Mouse (Mus musculus) CH12.LX (cell line): ENCODE results near the gene Acad12. TPM values are rescaled to one million over a fixed set of nuclear protein-coding genes. Genes with fewer than 3 reads are reported as not detected.

Experiments used
- DNase-seq: peaks from one replicate; pipeline ENCODE4 v3.0.0-alpha.2; 2013; ENCODE audit errors: extremely low read depth
- H3K27ac ChIP-seq: 2 replicates; pipeline ENCODE4 v1.5.1; 2012; ENCODE audit warnings: low read depth, mild to moderate bottlenecking, control low read depth, moderate library complexity; ENCODE audit not compliant: insufficient read depth
- H3K27me3 ChIP-seq: replicated peaks from 2 replicates; pipeline ENCODE3; 2012; ENCODE audit warnings: inconsistent platforms
- H3K36me3 ChIP-seq, 2 experiments: replicated peaks in 1 of 2; 2 replicates each; pipeline versions ENCODE3 to v1.6.1; 2012; ENCODE audit warnings: inconsistent platforms in 1 of 2, low read length in 1 of 2, mild to moderate bottlenecking in 1 of 2, mixed read lengths in 1 of 2, moderate library complexity in 1 of 2; ENCODE audit not compliant: control insufficient read depth in 1 of 2, insufficient read depth in 1 of 2
- H3K4me1 ChIP-seq, 2 experiments: 2 replicates each; pipeline ENCODE4 v1.6.1; 2012; ENCODE audit warnings: inconsistent platforms in 1 of 2, moderate library complexity in 1 of 2; ENCODE audit not compliant: insufficient read depth in 2 of 2, control insufficient read depth in 1 of 2
- H3K4me2 ChIP-seq: 2 replicates; pipeline ENCODE4 v1.6.1; 2012; ENCODE audit warnings: low read depth, mild to moderate bottlenecking, control low read depth; ENCODE audit not compliant: poor library complexity, insufficient read depth, severe bottlenecking
- H3K4me3 ChIP-seq, 3 experiments: fragments of 150-350 bp in 1 of 3; sonication (generic) in 1 of 3; replicated peaks in 1 of 3; 2 replicates each; pipeline versions ENCODE3 to v1.5.1; 2011 to 2012; ENCODE audit warnings: low read depth in 2 of 3, low read length in 2 of 3, mild to moderate bottlenecking in 2 of 3, moderate library complexity in 2 of 3, control low read depth in 1 of 3, improper control_type of control experiment in 1 of 3, inconsistent platforms in 1 of 3, mixed read lengths in 1 of 3; ENCODE audit not compliant: poor library complexity in 1 of 3
- H3K79me2 ChIP-seq: replicated peaks from 2 replicates; pipeline ENCODE4 v1.6.1; 2012; ENCODE audit warnings: mild to moderate bottlenecking, moderate library complexity; ENCODE audit not compliant: control insufficient read depth, poor library complexity, insufficient read depth, severe bottlenecking; ENCODE audit errors: extremely low read depth
- H3K9ac ChIP-seq: 2 replicates; pipeline ENCODE4 v1.6.1; 2012; ENCODE audit warnings: low read depth, mild to moderate bottlenecking, control low read depth, moderate library complexity; ENCODE audit not compliant: insufficient read depth
- H3K9me3 ChIP-seq: replicated peaks from 2 replicates; pipeline ENCODE3; 2012; ENCODE audit warnings: low read length, inconsistent platforms, mixed read lengths
- BHLHE40 ChIP-seq: IDR thresholded peaks from 2 replicates; pipeline ENCODE4 v1.6.1; 2011; ENCODE audit warnings: mild to moderate bottlenecking, low read depth, low read length, improper control_type of control experiment
- CHD2 ChIP-seq: IDR thresholded peaks from 2 replicates; pipeline ENCODE4 v1.6.1; 2011; ENCODE audit warnings: low read length, improper control_type of control experiment
- E2F4 ChIP-seq: IDR thresholded peaks from 2 replicates; pipeline ENCODE4 v1.6.1; 2011; ENCODE audit warnings: low read depth, low read length, improper control_type of control experiment; ENCODE audit not compliant: insufficient replicate concordance
- EP300 ChIP-seq: IDR thresholded peaks from 2 replicates; pipeline ENCODE4 v1.6.1; 2011; ENCODE audit warnings: low read length, improper control_type of control experiment
- HCFC1 ChIP-seq: IDR thresholded peaks from 2 replicates; pipeline ENCODE4 v1.6.1; 2012; ENCODE audit warnings: low read depth, mild to moderate bottlenecking, inconsistent platforms, low read length, improper control_type of control experiment
- JUND ChIP-seq: conservative IDR thresholded peaks from 2 replicates; pipeline ENCODE4 v1.6.1; 2011; ENCODE audit warnings: low read depth, low read length, improper control_type of control experiment
- KAT2A ChIP-seq: IDR thresholded peaks from 2 replicates; pipeline ENCODE4 v1.6.1; 2012; ENCODE audit warnings: low read length, improper control_type of control experiment, inconsistent platforms; ENCODE audit not compliant: insufficient replicate concordance
- MAX ChIP-seq: IDR thresholded peaks from 2 replicates; pipeline ENCODE4 v1.6.1; 2011; ENCODE audit warnings: low read length, improper control_type of control experiment
- MAZ ChIP-seq: IDR thresholded peaks from 2 replicates; pipeline ENCODE4 v1.6.1; 2012; ENCODE audit warnings: low read depth, mild to moderate bottlenecking, inconsistent platforms, low read length, improper control_type of control experiment, moderate library complexity
- MXI1 ChIP-seq: IDR thresholded peaks from 2 replicates; pipeline ENCODE4 v1.6.1; 2011; ENCODE audit warnings: mild to moderate bottlenecking, low read depth, low read length, improper control_type of control experiment
- NRF1 ChIP-seq: IDR thresholded peaks from 2 replicates; pipeline ENCODE4 v1.6.1; 2014; ENCODE audit warnings: low read depth, mild to moderate bottlenecking, inconsistent platforms, low read length, improper control_type of control experiment, moderate library complexity
- PAX5 ChIP-seq: IDR thresholded peaks from 2 replicates; pipeline ENCODE4 v1.6.1; 2012; ENCODE audit warnings: low read length, inconsistent platforms, mixed read lengths
- SMC3 ChIP-seq: IDR thresholded peaks from 2 replicates; pipeline ENCODE4 v1.6.1; 2011; ENCODE audit warnings: low read depth, low read length, improper control_type of control experiment
- ZKSCAN1 ChIP-seq: IDR thresholded peaks from 2 replicates; pipeline ENCODE4 v1.6.1; 2012; ENCODE audit warnings: low read depth, inconsistent platforms, low read length, improper control_type of control experiment, borderline replicate concordance
- dilution Hi-C: fragments of 300-500 bp; cut with MboI; formaldehyde crosslinking; loops from 2 replicates; pipeline ENCODE4 v1.14.3; 2020; ENCODE audit warnings: low sequenced_read_pairs; ENCODE audit not compliant: extremely low pct_unique_long_range_greater_than_20kb, extremely low pct_ligation_motif_present
- in situ Hi-C: fragments of 300-500 bp; cut with MboI; formaldehyde crosslinking; loops from 3 replicates; pipeline ENCODE4 v1.14.3; 2019; ENCODE audit warnings: low sequenced_read_pairs, low pct_ligation_motif_present, low pct_unique_long_range_greater_than_20kb, mixed read lengths
- polyA plus RNA-seq: library from polyadenylated mRNA; unstranded; fragments of >175 nt; gene quantifications from 2 replicates; pipeline ENCODE4 v1.2.1, GENCODE M21; 2012; ENCODE audit warnings: low read depth; ENCODE audit not compliant: insufficient read length
- total RNA-seq, 2 experiments: library from RNA; depleted of rRNA; stranded (reverse); fragments of 300-350 nt in 1 of 2; fragments of >200 nt in 1 of 2; gene quantifications; 2 replicates each; pipeline ENCODE4 v1.2.3; 2012 to 2014

Gene Acad12
- total and polyA plus RNA-seq, 3 experiments: 1.9 to 4.1 (median 2.3) TPM

- dilution Hi-C loops: no loop called here
- no peaks in the 10 kb centered on the region for H3K9me3 ChIP-seq
- no peak overlapping the region for H3K27ac ChIP-seq
- no peak for DNase-seq
- no peak overlapping the region for H3K9ac ChIP-seq
- H3K79me2 ChIP-seq: no peaks in the 10 kb centered on the region
- no peak overlapping the region for H3K4me2 ChIP-seq
- TF ChIP-seq NRF1 (no peak), MAX (no peak), KAT2A (no peak), CHD2 (no peak), HCFC1 (no peak)
- no peaks in the 10 kb centered on the region for H3K27me3 ChIP-seq
- H3K4me3 ChIP-seq: no peak overlapping the region
- H3K36me3 ChIP-seq: peaks cover 0 to 12% of the 10 kb centered on the region in 2 experiments
- in situ Hi-C loops: no loop called here
- peaks cover 2 to 28% of the 10 kb centered on the region in 2 experiments; a peak in 3 of 4 replicates for H3K4me1 ChIP-seq
These were observed 35.8 kb upstream of the Acad12 start for GRCm38 (mm10) chr5:121654526-121654925.

GRCm38 (mm10) chr5:121649134-121649533, 30.4 kb upstream of the Acad12 start:
- Histone ChIP-seq H3K36me3 (peaks cover 0 to 42% of the 10 kb centered on the region in 2 experiments), H3K4me1 (peaks cover 0 to 7% of the 10 kb centered on the region in 2 experiments; a peak in 1 of 4 replicates), H3K27me3 (no peaks in the 10 kb centered on the region), H3K79me2 (no peaks in the 10 kb centered on the region), H3K9ac (no peak overlapping the region), H3K9me3 (no peaks in the 10 kb centered on the region), H3K4me3 (no peak overlapping the region), H3K27ac (no peak overlapping the region), H3K4me2 (no peak overlapping the region)
- DNase-seq: no peak
- TF ChIP-seq MAZ (no peak), ZKSCAN1 (no peak), PAX5 (no peak), EP300 (no peak)
- dilution Hi-C loops: no loop called here
- in situ Hi-C loops: no loop called here

GRCm38 (mm10) chr5:121639601-121640000, 20.9 kb upstream of the Acad12 start:
- Histone ChIP-seq H3K36me3 (peaks cover 0 to 18% of the 10 kb centered on the region in 2 experiments), H3K27me3 (no peaks in the 10 kb centered on the region), H3K4me1 (no peaks in the 10 kb centered on the region; a peak in 1 of 4 replicates), H3K4me3 (no peak overlapping the region), H3K9me3 (no peaks in the 10 kb centered on the region), H3K79me2 (no peaks in the 10 kb centered on the region), H3K4me2 (no peak overlapping the region), H3K9ac (no peak overlapping the region), H3K27ac (no peak overlapping the region)
- TF ChIP-seq MXI1 (no peak), BHLHE40 (no peak), JUND (no peak), E2F4 (no peak), SMC3 (no peak)
- dilution Hi-C loops (no loop called here), in situ Hi-C loops (no loop called here)
- no peak for DNase-seq
